Mouse (Mus musculus): Measurements from ENCODE around the gene Tgfbr3. TPM values are rescaled to one million over a fixed set of nuclear protein-coding genes. Genes with fewer than 3 reads are reported as not detected.

Tgfbr3 gene
- total RNA-seq, 2 experiments from 2014 or later, result 17.1 to 18.3 TPM

- intact Hi-C loops (cut with DNase I), result no loop called here
- peak in 1 of 2 experiments; percentile 51 for DNase-seq
Measured at GRCm38 (mm10) chr5:107283935-107284524, 5.4 kb downstream of the Tgfbr3 start.

- intact Hi-C loops (cut with DNase I), result no loop called here
- no peak for DNase-seq
Measured at GRCm38 (mm10) chr5:107282561-107283307, 6.7 kb downstream of the Tgfbr3 start.

- DNase-seq, result no peak
- intact Hi-C loops (cut with DNase I), result no loop called here
Measured at GRCm38 (mm10) chr5:107279263-107279662, 10.2 kb downstream of the Tgfbr3 start.

- DNase-seq, result no peak
- intact Hi-C loops (cut with DNase I), result no loop called here
Measured at GRCm38 (mm10) chr5:107276186-107276585, 13.2 kb downstream of the Tgfbr3 start.

GRCm38 (mm10) chr5:107272252-107273028 is 17.0 kb downstream of the Tgfbr3 start:
- no peak for DNase-seq
- intact Hi-C loops (cut with DNase I), result no loop called here

- DNase-seq, result no peak
- intact Hi-C loops (cut with DNase I), result no loop called here
Measured at GRCm38 (mm10) chr5:107269006-107269328, 20.5 kb downstream of the Tgfbr3 start.

GRCm38 (mm10) chr5:107268121-107269005 is 21.1 kb downstream of the Tgfbr3 start:
- intact Hi-C loops (cut with DNase I), result no loop called here
- DNase-seq, result no peak

GRCm38 (mm10) chr5:107266566-107266965 is 22.9 kb downstream of the Tgfbr3 start:
- no peak for DNase-seq
- intact Hi-C loops (cut with DNase I), result no loop called here

- intact Hi-C loops (cut with DNase I), result no loop called here
- DNase-seq, result no peak
Measured at GRCm38 (mm10) chr5:107264426-107265360, 24.7 kb downstream of the Tgfbr3 start.

GRCm38 (mm10) chr5:107263836-107264235 is 25.6 kb downstream of the Tgfbr3 start:
- intact Hi-C loops (cut with DNase I), result no loop called here
- no peak for DNase-seq

GRCm38 (mm10) chr5:107261930-107262329 is 27.5 kb downstream of the Tgfbr3 start:
- DNase-seq, result no peak
- intact Hi-C loops (cut with DNase I), result no loop called here

- DNase-seq, result no peak
- intact Hi-C loops (cut with DNase I), result no loop called here
Measured at GRCm38 (mm10) chr5:107260708-107261495, 28.5 kb downstream of the Tgfbr3 start.

- intact Hi-C loops (cut with DNase I), result no loop called here
Measured at GRCm38 (mm10) chr5:107259487-107260040, 29.9 kb downstream of the Tgfbr3 start.

GRCm38 (mm10) chr5:107253395-107253794 is 36.0 kb downstream of the Tgfbr3 start:
- DNase-seq, result no peak
- intact Hi-C loops (cut with DNase I), result no loop called here

More at GRCm38 (mm10) chr5:107259487-107260040, 29.9 kb downstream of the Tgfbr3 start:
- DNase-seq, result no peak

GRCm38 (mm10) chr5:107252435-107252834 is 37.0 kb downstream of the Tgfbr3 start:
- DNase-seq, result no peak
- intact Hi-C loops (cut with DNase I), result no loop called here

GRCm38 (mm10) chr5:107251751-107252305 is 37.6 kb downstream of the Tgfbr3 start:
- intact Hi-C loops (cut with DNase I), result no loop called here
- DNase-seq, result no peak

GRCm38 (mm10) chr5:107250548-107251272 is 38.7 kb downstream of the Tgfbr3 start:
- intact Hi-C loops (cut with DNase I), result no loop called here
- DNase-seq, result no peak
